Comparison of ENCODE assay signal across 15 mouse cellular contexts in genomic region chr8:106736861-106737662, GRCm38 (mm10). TPM values are rescaled to one million over a fixed set of nuclear protein-coding genes. Genes with fewer than 3 reads are reported as not detected.
A peak's percentile ranks its signal among the peaks of the same experiment; 100 is the strongest.
DNase-seq lines count a peak whose midpoint lies in the region; ATAC-seq and TF ChIP-seq lines count a peak whose summit lies in the region.
"Had no signal": no experiment of that assay in that cellular context is flagged by ENCODE, and none has a peak within 500 bp of the region (broad histone marks: within the 10 kb centered on the region; RNA-seq: fewer than 3 reads in every experiment).

No protein-coding gene starts in this region.

- 58% methylated on average over 13 of the region's 13 CpGs for WGBS in embryonic facial prominence, embryonic 14.5 days
- WGBS in spleen, adult 2 months = 23% methylated on average over 13 of the region's 13 CpGs
- 83% methylated on average over 13 of the region's 13 CpGs for WGBS in neural tube, embryonic 15.5 days

- intact Hi-C loops in gastrocnemius, adult 2 months (cut with DNase I) = no loop called here
- intact Hi-C loops in gastrocnemius, postnatal 36 days (cut with DNase I) = no loop called here

- no peak for DNase-seq in gastrocnemius, adult 2 months
- DNase-seq in gastrocnemius, postnatal 4 days (ENCODE audit: low spot score in 2 of 2) = no peak
- DNase-seq in B cell, adult 2 months = peak; percentile 61 to 66
- no peak for DNase-seq in embryonic facial prominence, embryonic 14.5 days (ENCODE audit: low spot score)
- DNase-seq in spleen, adult 2 months (ENCODE audit: low read depth in 1 of 2, low spot score in 2 of 2) = peak; percentile 18 to 38
- DNase-seq in gastrocnemius, postnatal 36 days = no peak
- DNase-seq: cerebellum, postnatal 36 days; forebrain, postnatal 0 days; gastrocnemius, postnatal 14 days; kidney, adult 18-20 months had no signal

- H3K9me3 ChIP-seq in embryonic facial prominence, embryonic 14.5 days (ENCODE audit: control insufficient read depth, low read length) = no peaks in the 10 kb centered on the region
- no peaks in the 10 kb centered on the region for H3K9me3 ChIP-seq in neural tube, embryonic 15.5 days (replicated peaks)
- H3K9me3 ChIP-seq: G1E had no signal

- peaks cover 22% of the 10 kb centered on the region; the same call in 1 of the 2 replicates for H3K36me3 ChIP-seq in embryonic facial prominence, embryonic 14.5 days (ENCODE audit: control insufficient read depth, insufficient read depth, low read length)
- peaks cover 6% of the 10 kb centered on the region for H3K36me3 ChIP-seq in spleen, adult 2 months (ENCODE audit: control insufficient read depth, insufficient read depth, low read length)
- 0 out of 2 replicates have a peak, but pooled peaks cover 3% of the 10 kb centered on the region for H3K36me3 ChIP-seq in neural tube, embryonic 15.5 days

- no peak overlapping the region for H3K4me3 ChIP-seq in gastrocnemius, adult 2 months
- no peak overlapping the region for H3K4me3 ChIP-seq in embryonic facial prominence, embryonic 14.5 days (ENCODE audit: low read depth, low read length)
- peak overlapping the region; percentile 20; the same call in 1 of the 2 replicates for H3K4me3 ChIP-seq in spleen, adult 2 months (ENCODE audit: extremely low read depth, insufficient read depth, insufficient read length)
- H3K4me3 ChIP-seq in neural tube, embryonic 15.5 days (replicated peaks) = no peak overlapping the region
- H3K4me3 ChIP-seq: midbrain, embryonic 10.5 days had no signal

- H3K4me2 ChIP-seq in embryonic facial prominence, embryonic 14.5 days (ENCODE audit: low read depth, low read length) = no peak overlapping the region
- H3K4me2 ChIP-seq in neural tube, embryonic 15.5 days = no peak overlapping the region
- H3K4me2 ChIP-seq: hindbrain, embryonic 14.5 days had no signal

- ATAC-seq in embryonic facial prominence, embryonic 14.5 days (ENCODE audit: low read depth) = no peak
- no peak for ATAC-seq in activated CD4-positive, CD25-positive, alpha-beta regulatory T cell, adult 4 months
- no peak for ATAC-seq in neural tube, embryonic 15.5 days (ENCODE audit: low FRiP score)
- ATAC-seq: forebrain, postnatal 0 days had no signal

- H3K27ac ChIP-seq in gastrocnemius, adult 2 months = peak overlapping the region; percentile 13; the same call in 1 of the 2 replicates
- 0 out of 2 replicates have a peak overlapping the region, but pooled peaks have one; percentile 10 for H3K27ac ChIP-seq in embryonic facial prominence, embryonic 14.5 days (replicated peaks; ENCODE audit: low read depth, low read length)
- peak overlapping the region; percentile 82 for H3K27ac ChIP-seq in spleen, adult 2 months (ENCODE audit: insufficient read depth, low read length)
- H3K27ac ChIP-seq in neural tube, embryonic 15.5 days (replicated peaks) = no peak overlapping the region
- H3K27ac ChIP-seq: hindbrain, embryonic 14.5 days; midbrain, embryonic 10.5 days had no signal

- H3K27me3 ChIP-seq in embryonic facial prominence, embryonic 14.5 days (replicated peaks; ENCODE audit: control insufficient read depth, insufficient read depth, low read length) = no peaks in the 10 kb centered on the region
- no peaks in the 10 kb centered on the region for H3K27me3 ChIP-seq in spleen, adult 2 months (ENCODE audit: control insufficient read depth, insufficient read depth, low read length)
- no peaks in the 10 kb centered on the region for H3K27me3 ChIP-seq in neural tube, embryonic 15.5 days (replicated peaks)

- TF ChIP-seq CTCF in gastrocnemius, adult 2 months (IDR thresholded peaks at IDR 0.05) = no peak
- TF ChIP-seq CTCF in spleen, adult 2 months (IDR thresholded peaks at IDR 0.05; ENCODE audit: extremely low read depth, insufficient read depth, insufficient read length, insufficient replicate concordance) = no peak

- H3K4me1 ChIP-seq in embryonic facial prominence, embryonic 14.5 days (ENCODE audit: control insufficient read depth, insufficient read depth, low read length) = peaks cover 5% of the 10 kb centered on the region; the same call in 1 of the 2 replicates
- peaks cover 3% of the 10 kb centered on the region for H3K4me1 ChIP-seq in spleen, adult 2 months (ENCODE audit: control insufficient read depth, insufficient read depth, insufficient read length)
- H3K4me1 ChIP-seq in neural tube, embryonic 15.5 days = peaks cover 12% of the 10 kb centered on the region
- H3K4me1 ChIP-seq: midbrain, embryonic 10.5 days had no signal

- TF ChIP-seq POLR2A in spleen, adult 2 months (IDR thresholded peaks at IDR 0.05; ENCODE audit: low read depth, low read length) = no peak

- no peak overlapping the region for H3K9ac ChIP-seq in embryonic facial prominence, embryonic 14.5 days (ENCODE audit: low read depth, low read length)
- H3K9ac ChIP-seq in neural tube, embryonic 15.5 days (replicated peaks) = no peak overlapping the region
- H3K9ac ChIP-seq: forebrain, postnatal 0 days; hindbrain, embryonic 14.5 days had no signal

RNA-seq across cellular contexts. Expression of gene Tango6, which starts 54.2 kb away (rescaled TPM):
- total RNA-seq in gastrocnemius, adult 2 months (2021) = 10 to 100 TPM; 12.2 to 12.7 TPM
- 1 to 10 TPM; 9.1 to 9.3 TPM for total RNA-seq in gastrocnemius, postnatal 4 days (2021)
- polyA plus RNA-seq in embryonic facial prominence, embryonic 14.5 days (2014; fragmentation: Nextera tagmentation; extraction: Ambion mirVana) = 6.1 and 7.2 TPM in 2 replicates
- 3.6 and 3.7 TPM in 2 replicates for polyA plus RNA-seq in spleen, adult 2 months (2012; rRNA removed)
- polyA plus RNA-seq in activated CD4-positive, CD25-positive, alpha-beta regulatory T cell, adult 4 months (2017; shearing (Covaris generic)) = 1 to 10 TPM; 5.7 to 6.3 TPM
- 6.2 and 6.8 TPM in 2 replicates for polyA plus RNA-seq in neural tube, embryonic 15.5 days (2015; fragmentation: Nextera tagmentation; extraction: Ambion mirVana)
- 10 to 100 TPM; 10.2 to 11.5 TPM for total RNA-seq in gastrocnemius, postnatal 36 days (2021)

Comparison
In these comparisons a context has a peak if more than half of its experiments do, and no peak if none do; other contexts are left out.
1. DNase-seq: peak in B cell, adult 2 months (2 of 2) and spleen, adult 2 months (2 of 2); none in gastrocnemius, adult 2 months (single experiment), gastrocnemius, postnatal 4 days (0 of 2), embryonic facial prominence, embryonic 14.5 days (single experiment) and gastrocnemius, postnatal 36 days (0 of 2).